Mouse (Mus musculus) neural tube, embryonic 14.5 days (tissue): ENCODE measurements at regions not wholly inside any gene's neighbourhood (a gene's known extent, or its start where the extent isn't known, plus 50 kb on each side); places are given as distances from the start of the nearest gene placed in this dataset.

Experiments
- ATAC-seq: fragments of 200-750 bp; cut with Nextera tagmentation; 2 replicates; pipeline ENCODE4 v1.8.0; 2017; ENCODE audit warnings: low read depth, mild to moderate bottlenecking, moderate TSS enrichment, moderate library complexity
- H3K27ac ChIP-seq: fragments of 300-500 bp; sonication (generic); 2 replicates; pipeline ENCODE4 v1.5.1; 2014; ENCODE audit warnings: low read depth, mild to moderate bottlenecking, control low read depth, low read length, moderate library complexity, mixed read lengths
- H3K27me3 ChIP-seq: fragments of 300-500 bp; sonication (generic); 2 replicates; pipeline ENCODE4 v1.6.1; 2014; ENCODE audit warnings: low read length; ENCODE audit not compliant: control insufficient read depth, insufficient read depth
- H3K36me3 ChIP-seq: fragments of 300-500 bp; sonication (generic); 2 replicates; pipeline ENCODE4 v1.6.1; 2014; ENCODE audit warnings: low read length, mixed read lengths; ENCODE audit not compliant: control insufficient read depth, insufficient read depth
- H3K4me1 ChIP-seq: fragments of 300-500 bp; sonication (generic); 2 replicates; pipeline ENCODE4 v1.6.1; 2014; ENCODE audit warnings: low read length; ENCODE audit not compliant: control insufficient read depth, insufficient read depth
- H3K4me2 ChIP-seq: fragments of 300-500 bp; sonication (generic); 2 replicates; pipeline ENCODE4 v1.6.1; 2014; ENCODE audit warnings: mild to moderate bottlenecking, low read depth, low read length, control low read depth
- H3K4me3 ChIP-seq: fragments of 300-500 bp; sonication (generic); 2 replicates; pipeline ENCODE4 v1.5.1; 2014; ENCODE audit warnings: low read depth, low read length, control low read depth, mixed read lengths
- H3K9ac ChIP-seq: fragments of 300-500 bp; sonication (generic); replicated peaks from 2 replicates; pipeline ENCODE4 v1.6.1; 2014; ENCODE audit warnings: low read depth, mild to moderate bottlenecking, control low read depth, low read length, mixed read lengths
- H3K9me3 ChIP-seq: fragments of 300-500 bp; sonication (generic); 2 replicates; pipeline ENCODE4 v1.6.1; 2016; ENCODE audit warnings: low read length; ENCODE audit not compliant: control insufficient read depth
- WGBS: fragments of 180-500 bp; shearing (Covaris S2); extraction: QIAGEN DNeasy Blood & Tissue Kit; methylation state at CpG from one replicate; pipeline ENCODE4 v1.1.7; 2014; 5-methylcytosine and 5-hydroxymethylcytosine counted together

DNA sequence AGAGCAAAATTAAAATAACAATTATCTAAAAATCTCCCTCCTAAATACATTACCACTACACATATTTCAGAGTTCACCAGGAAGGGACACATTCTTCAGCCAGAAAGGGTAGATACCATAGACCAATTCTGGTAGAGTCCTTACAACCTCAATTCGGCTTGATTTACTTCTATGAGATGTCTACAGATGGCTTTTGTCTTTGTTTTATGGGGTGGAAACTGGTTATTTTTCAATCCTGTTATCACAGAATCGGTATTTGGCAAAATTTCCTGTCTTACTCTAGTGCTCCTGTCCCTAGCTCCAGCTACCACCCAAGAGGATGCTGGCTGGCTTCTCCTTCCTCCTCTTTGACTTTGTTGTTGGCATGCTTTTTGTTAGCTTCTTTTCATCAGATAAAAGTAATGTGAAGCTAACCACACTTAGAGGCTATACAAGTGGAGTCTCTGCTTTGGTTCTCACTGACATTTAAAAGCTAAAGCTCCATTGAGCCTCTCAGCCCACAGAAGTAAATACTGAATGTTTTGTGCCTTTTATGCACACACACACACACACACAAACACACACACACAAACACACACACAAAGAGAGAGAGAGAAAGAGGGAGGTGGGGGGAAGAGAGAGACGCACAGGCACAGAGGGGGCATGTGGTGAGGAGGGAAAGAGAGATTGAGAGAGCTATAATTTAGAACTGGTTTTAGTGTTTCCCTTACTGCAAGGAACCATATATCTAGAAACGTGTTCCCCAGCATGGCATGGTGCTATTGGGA lies 109.1 kb downstream of the Gm815 start:
- peak; percentile 63 for ATAC-seq
- WGBS: 34% methylated on average over 4 of the region's 4 CpGs

DNA sequence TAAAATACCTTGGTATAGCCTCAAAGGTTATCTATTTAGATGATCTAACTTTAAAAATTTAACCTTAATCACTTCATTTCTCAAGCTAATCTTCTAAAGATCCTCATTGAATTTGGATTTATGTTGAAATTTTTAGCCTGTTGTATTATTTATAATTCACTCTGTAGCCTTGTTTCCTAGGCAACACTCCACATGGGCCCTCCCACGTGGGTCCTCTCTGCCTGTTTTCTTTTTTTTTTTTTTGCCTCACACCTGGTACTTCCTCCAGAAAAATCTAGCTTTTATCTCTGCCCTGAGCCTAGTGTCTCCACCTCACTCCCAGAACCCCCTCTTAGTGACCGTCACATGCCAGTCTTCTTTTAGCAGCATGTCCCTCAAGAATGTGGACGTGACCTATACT lies 113.9 kb downstream of the Gm815 start:
- WGBS: 63% methylated on average over 3 of the region's 3 CpGs
- no peaks in the 10 kb centered on the region for H3K9me3 ChIP-seq
- ATAC-seq: no peak
- H3K27ac ChIP-seq: no peak overlapping the region
- H3K27me3 ChIP-seq: no peaks in the 10 kb centered on the region
- H3K36me3 ChIP-seq: no peaks in the 10 kb centered on the region
- no peaks in the 10 kb centered on the region for H3K4me1 ChIP-seq
- no peak overlapping the region for H3K9ac ChIP-seq
- H3K4me3 ChIP-seq: no peak overlapping the region
- H3K4me2 ChIP-seq: no peak overlapping the region

More for the DNA sequence above, 109.1 kb downstream of the Gm815 start:
- no peaks in the 10 kb centered on the region for H3K4me1 ChIP-seq
- no peak overlapping the region for H3K27ac ChIP-seq
- no peak overlapping the region for H3K4me3 ChIP-seq
- H3K27me3 ChIP-seq: no peaks in the 10 kb centered on the region
- no peak overlapping the region for H3K4me2 ChIP-seq
- H3K9ac ChIP-seq: no peak overlapping the region
- no peaks in the 10 kb centered on the region for H3K36me3 ChIP-seq
- H3K9me3 ChIP-seq: no peaks in the 10 kb centered on the region

DNA sequence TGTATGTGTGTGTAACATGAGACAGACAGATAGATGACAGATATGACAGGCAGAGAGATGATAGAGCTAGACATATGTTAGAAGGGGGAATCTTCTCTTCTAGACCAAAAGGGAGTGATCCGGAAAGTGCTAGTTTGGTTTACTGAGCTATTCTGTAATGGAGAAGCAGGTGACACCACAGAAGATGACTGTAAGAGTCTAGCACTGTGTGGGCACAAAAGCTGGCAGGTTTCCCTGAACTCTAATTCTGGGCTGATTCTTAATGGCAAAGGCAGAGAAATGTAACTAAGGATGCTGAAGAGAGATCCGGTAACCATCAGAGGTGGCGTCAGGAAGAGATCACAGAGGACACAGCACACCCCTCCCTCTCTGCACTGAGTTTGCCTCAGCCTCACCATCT lies 136.2 kb downstream of the Gm815 start:
- Histone ChIP-seq H3K9ac (no peak overlapping the region), H3K9me3 (no peaks in the 10 kb centered on the region), H3K36me3 (no peaks in the 10 kb centered on the region), H3K27ac (no peak overlapping the region), H3K4me2 (no peak overlapping the region), H3K4me3 (no peak overlapping the region), H3K27me3 (no peaks in the 10 kb centered on the region), H3K4me1 (no peaks in the 10 kb centered on the region)
- WGBS: 95% methylated on average over 3 of the region's 3 CpGs
- ATAC-seq: no peak

DNA sequence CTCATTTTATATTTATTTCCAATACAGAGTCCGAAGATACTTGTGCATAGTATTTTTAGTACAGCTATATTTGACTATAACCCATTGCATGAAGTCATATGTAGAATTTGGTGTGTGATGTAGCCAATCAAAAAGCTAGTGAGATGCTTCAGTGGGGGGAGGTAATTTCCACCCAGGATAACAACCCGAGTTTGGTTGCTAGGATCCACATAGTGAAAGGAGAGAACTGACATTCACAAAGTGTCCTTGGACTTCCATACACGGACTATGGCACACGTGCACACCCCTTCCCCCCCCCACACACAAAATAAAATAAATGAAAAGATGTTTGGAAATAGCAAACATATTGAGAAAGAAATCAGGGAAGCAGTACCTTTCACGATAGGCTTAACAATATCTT lies 137.2 kb downstream of the Gm815 start:
- no peaks in the 10 kb centered on the region for H3K4me1 ChIP-seq
- H3K36me3 ChIP-seq: no peaks in the 10 kb centered on the region
- H3K4me2 ChIP-seq: no peak overlapping the region
- H3K27me3 ChIP-seq: no peaks in the 10 kb centered on the region
- WGBS: 76% methylated on average over 5 of the region's 5 CpGs
- H3K9ac ChIP-seq: no peak overlapping the region
- H3K9me3 ChIP-seq: no peaks in the 10 kb centered on the region
- no peak overlapping the region for H3K27ac ChIP-seq
- no peak overlapping the region for H3K4me3 ChIP-seq
- ATAC-seq: no peak

GRCm38 (mm10) chr19:27028834-27029233 lies 143.2 kb downstream of the Gm815 start:
- Histone ChIP-seq H3K36me3 (no peaks in the 10 kb centered on the region), H3K4me2 (no peak overlapping the region), H3K4me3 (no peak overlapping the region), H3K27me3 (no peaks in the 10 kb centered on the region), H3K27ac (no peak overlapping the region), H3K4me1 (0 out of 2 replicates have a peak, but pooled peaks cover 4% of the 10 kb centered on the region), H3K9ac (no peak overlapping the region), H3K9me3 (no peaks in the 10 kb centered on the region)
- WGBS: 83% methylated on average over 1 of the region's 1 CpGs
- no peak for ATAC-seq

DNA sequence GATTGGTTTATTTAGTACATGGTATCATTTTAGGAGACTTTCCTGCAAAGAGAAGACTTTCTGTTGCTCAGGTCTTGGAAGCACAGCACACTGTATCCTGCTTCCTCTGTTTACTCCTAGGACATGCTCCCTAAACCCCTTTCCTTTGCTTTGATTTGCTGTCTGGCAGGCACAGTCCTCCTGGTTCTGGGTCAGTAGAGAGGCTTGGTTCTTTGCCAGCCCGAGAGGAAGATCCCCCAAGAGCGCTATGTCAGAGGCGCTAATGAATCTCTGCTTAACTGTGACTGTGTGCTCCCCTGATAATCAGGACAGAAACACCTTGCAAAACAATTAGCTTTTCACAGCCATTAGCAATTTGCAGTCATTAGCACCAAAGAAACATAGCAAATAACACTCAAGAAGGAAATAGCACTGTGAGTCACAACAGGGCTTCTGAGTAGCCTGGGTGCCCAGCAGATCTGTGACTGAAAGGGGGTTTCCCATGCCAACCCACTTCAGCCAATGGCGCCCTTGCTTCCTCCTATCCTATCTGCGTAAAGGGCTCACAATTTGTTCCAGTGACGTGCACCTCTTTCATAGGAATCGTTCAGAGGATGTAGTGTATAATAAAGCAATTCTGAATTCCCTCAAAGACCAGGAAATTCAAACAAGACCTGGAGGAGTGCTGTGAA lies 145.5 kb downstream of the Gm815 start:
- 32% methylated on average over 7 of the region's 7 CpGs for WGBS

GRCm38 (mm10) chr19:27032621-27033020 lies 146.9 kb downstream of the Gm815 start:
- ATAC-seq: no peak
- WGBS: 73% methylated on average over 5 of the region's 5 CpGs
- Histone ChIP-seq H3K4me1 (0 out of 2 replicates have a peak, but pooled peaks cover 4% of the 10 kb centered on the region), H3K9ac (no peak overlapping the region), H3K4me3 (no peak overlapping the region), H3K9me3 (no peaks in the 10 kb centered on the region), H3K27ac (no peak overlapping the region), H3K36me3 (no peaks in the 10 kb centered on the region), H3K4me2 (no peak overlapping the region), H3K27me3 (no peaks in the 10 kb centered on the region)

More for the DNA sequence above, 145.5 kb downstream of the Gm815 start:
- H3K4me3 ChIP-seq: no peak overlapping the region
- no peak overlapping the region for H3K27ac ChIP-seq
- no peaks in the 10 kb centered on the region for H3K36me3 ChIP-seq
- 0 out of 2 replicates have a peak overlapping the region, but pooled peaks have one; percentile 11 for H3K4me2 ChIP-seq
- no peak overlapping the region for H3K9ac ChIP-seq
- peak; percentile 80 for ATAC-seq
- no peaks in the 10 kb centered on the region for H3K9me3 ChIP-seq
- H3K27me3 ChIP-seq: no peaks in the 10 kb centered on the region
- H3K4me1 ChIP-seq: 0 out of 2 replicates have a peak, but pooled peaks cover 4% of the 10 kb centered on the region

- WGBS: 10% methylated on average over 3 of the region's 3 CpGs
- ATAC-seq: peak; percentile 76; the same call in 1 of the 2 replicates
Observed at GRCm38 (mm10) chr19:27038298-27038697, 152.6 kb downstream of the Gm815 start.

More at GRCm38 (mm10) chr19:27038298-27038697, 152.6 kb downstream of the Gm815 start:
- Histone ChIP-seq H3K4me1 (peaks cover 7% of the 10 kb centered on the region; the same call in 1 of the 2 replicates), H3K9me3 (no peaks in the 10 kb centered on the region), H3K27ac (0 out of 2 replicates have a peak overlapping the region, but pooled peaks have one; percentile 18), H3K9ac (no peak overlapping the region), H3K4me2 (no peak overlapping the region), H3K4me3 (no peak overlapping the region), H3K27me3 (no peaks in the 10 kb centered on the region), H3K36me3 (no peaks in the 10 kb centered on the region)
